Mouse (Mus musculus): Measurements from ENCODE around the gene Ntn1.

The Ntn1 gene

DNA sequence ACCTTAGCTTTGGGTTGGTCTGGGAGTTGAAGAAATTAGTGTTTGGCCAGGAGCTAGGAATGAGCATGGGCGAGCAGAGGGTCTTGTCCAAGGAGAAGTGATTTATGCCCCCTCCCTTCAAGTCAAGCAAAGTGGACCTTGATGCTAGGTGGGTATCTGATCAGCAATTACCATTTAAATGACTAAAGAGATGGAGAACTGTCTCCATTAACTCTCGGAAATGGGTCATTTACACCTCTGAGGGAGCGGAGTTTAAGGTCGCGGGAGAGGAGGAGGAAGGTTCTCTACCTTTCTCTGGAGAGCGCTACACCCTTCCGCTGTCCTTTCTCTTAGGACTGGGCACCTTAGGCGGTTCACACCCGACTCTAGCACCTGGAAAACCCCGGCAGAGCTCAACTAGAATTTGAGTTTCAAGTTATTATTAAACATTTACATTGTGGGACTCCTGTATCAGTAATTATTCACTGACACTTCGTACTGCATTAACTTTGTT is at the start of gene Ntn1:
Gene Ntn1, minus strand, starts transcription at position 97 of the 493 bp plus-strand sequence.
- DNase-seq (ENCODE audit: low spot score in 2 of 2): no peak

DNA sequence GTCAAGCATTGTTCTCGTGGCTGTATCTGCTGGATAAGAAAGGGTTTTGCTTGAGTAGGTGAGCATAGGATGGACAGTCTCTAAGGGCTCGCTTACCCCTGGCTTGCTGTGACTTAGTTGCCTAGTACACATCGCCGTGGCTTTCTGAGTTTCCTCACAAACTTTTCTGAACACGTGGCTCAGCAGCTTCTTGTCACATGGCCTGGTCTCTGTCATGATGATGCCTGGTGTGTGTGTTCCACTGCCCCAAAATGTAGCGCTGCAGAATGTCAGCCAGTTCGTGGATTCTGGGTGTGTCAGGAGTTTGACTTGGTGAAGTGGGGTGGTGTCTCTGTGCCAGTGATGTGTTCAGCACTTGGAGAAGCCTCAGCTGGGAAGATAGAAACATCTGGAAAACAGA is 47.7 kb upstream of the Ntn1 start:
- DNase-seq (ENCODE audit: low spot score in 2 of 2): no peak

- DNase-seq (ENCODE audit: low spot score in 2 of 2): no peak
Observed at GRCm38 (mm10) chr11:68447242-68447641, 46.6 kb upstream of the Ntn1 start.

DNA sequence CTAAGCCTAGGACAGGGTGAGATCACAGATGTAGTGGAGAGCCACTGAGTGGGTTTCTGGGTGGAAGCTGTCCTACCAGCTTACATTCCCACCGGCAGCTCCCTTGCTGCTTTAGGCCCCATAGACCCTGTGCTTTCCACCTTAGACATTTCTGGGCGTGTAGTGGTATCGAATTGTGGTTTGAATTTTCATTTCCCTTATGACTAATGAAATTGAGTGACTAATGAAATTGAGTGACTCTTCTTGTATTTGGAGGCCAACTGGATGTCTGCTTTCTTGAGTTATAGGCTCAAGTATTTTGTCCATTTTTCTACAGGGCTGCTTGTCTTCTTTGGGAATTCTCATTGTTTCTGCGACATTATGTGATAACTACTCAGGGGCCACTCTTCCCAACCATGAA is 45.9 kb upstream of the Ntn1 start:
- no peak for DNase-seq (ENCODE audit: low spot score in 2 of 2)

GRCm38 (mm10) chr11:68445901-68446300 is 45.3 kb upstream of the Ntn1 start:
- no peak for DNase-seq (ENCODE audit: low spot score in 2 of 2)

DNA sequence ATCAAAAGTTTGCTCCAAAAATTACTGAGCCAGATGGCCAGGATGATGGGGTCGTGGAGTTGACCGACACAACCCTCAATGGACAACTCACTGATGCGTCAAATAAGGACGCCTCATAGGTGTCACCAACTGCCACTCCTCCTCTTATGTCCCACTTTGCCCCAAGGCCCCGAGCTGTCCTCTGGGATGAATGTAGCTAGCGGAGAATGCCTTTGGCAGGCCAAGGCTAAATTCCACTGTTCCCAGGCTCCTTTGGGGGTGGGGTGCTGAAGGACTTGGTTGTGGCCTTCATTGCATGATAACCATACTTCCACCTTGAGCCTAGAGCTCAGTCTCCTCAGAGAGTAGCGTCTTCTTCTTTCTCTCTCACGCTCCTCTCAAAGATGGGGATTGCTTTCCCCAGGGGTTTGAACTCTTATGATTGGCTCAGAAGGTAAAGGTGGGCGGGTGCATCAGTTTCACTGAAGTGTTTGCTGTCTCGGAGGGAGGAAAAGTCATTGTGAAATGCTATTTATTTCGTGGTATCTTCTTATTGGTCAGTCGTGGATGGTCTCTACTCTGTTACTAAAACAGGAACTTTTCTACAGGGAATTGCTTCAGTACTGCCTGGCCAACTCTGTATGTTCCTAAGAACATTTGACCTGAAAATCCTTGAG is 42.5 kb upstream of the Ntn1 start:
- DNase-seq (ENCODE audit: low spot score in 2 of 2): no peak

- no peak for DNase-seq (ENCODE audit: low spot score in 2 of 2)
Observed at GRCm38 (mm10) chr11:68442346-68442745, 41.7 kb upstream of the Ntn1 start.

DNA sequence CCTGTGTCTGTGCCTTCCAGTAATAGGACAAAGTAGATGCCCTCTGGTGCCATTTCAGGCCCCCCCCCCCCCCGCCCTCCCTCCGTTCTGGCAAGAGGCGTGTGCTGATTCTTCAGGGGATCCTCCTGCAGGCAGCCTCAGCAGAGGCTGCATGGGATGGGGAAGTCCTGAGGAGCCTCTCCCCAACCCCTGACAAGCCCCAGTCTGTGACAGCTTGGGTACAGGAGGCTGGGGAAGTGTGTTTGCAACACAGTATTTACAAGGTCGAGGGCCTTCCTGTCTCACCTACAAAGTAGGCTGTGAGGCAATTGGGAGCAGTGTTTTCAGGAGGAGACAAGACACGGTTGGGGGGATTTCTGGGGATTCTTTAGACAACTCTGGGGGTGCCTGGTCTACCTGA is 40.3 kb upstream of the Ntn1 start:
- DNase-seq (ENCODE audit: low spot score in 2 of 2): no peak

DNA sequence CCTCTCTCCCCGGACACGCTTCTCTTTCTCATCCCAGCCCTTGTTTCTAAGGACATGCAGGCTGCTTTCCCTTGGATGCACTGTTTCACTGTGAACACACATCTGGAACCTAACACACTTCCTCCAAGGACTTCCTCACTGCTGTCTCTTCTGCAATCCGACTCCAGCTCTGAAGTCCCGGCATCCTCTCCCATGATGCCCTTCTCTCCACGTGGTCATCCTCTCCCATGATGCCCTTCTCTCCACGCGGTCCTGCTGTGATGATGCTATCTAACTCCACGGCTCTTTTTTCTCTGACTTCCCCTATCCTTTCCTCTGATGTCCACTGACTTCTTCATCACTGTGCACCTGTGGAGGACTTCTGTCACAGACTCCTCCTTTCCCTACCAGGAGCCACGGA is 39.5 kb upstream of the Ntn1 start:
- DNase-seq (ENCODE audit: low spot score in 2 of 2): no peak

GRCm38 (mm10) chr11:68436376-68436775 is 35.8 kb upstream of the Ntn1 start:
- no peak for DNase-seq (ENCODE audit: low spot score in 2 of 2)

DNA sequence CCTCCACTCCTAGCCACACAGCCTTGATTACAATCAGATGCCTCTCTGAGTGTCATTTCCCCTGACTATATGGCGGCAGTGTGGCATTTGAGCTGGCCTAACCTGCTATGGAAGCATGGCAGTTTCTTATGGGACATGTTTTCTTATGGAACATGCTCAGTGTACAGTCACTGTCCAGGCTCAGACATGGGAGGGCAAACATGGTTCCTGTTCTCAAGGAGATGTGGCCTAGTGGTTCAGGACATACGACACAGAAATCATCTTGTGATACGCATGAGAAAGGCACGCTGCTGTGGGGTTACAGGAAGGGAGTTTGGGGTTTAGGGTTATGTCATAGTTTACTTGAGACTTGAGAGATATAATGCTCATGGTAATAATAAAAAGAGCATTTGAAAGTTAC is 35.0 kb upstream of the Ntn1 start:
- no peak for DNase-seq (ENCODE audit: low spot score in 2 of 2)

GRCm38 (mm10) chr11:68434697-68435096 is 34.1 kb upstream of the Ntn1 start:
- no peak for DNase-seq (ENCODE audit: low spot score in 2 of 2)

DNA sequence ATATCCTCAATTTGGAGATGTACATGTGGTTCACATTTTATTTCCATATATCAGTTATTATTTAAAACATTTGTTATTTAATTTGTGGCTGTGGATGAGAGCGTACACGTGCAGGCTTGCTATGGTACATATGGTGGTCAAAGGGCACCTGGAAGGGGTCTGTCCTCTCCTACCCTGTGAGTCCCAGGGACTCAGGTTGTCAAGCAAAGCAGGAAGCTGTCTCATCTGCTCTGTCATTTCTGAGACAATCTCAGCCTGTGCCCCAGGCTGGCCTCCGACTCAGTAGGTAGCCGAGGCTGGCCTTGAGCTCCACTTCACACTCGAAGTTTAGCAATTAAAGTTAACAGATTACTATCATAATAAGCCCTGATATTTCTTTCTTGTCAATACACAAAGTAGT is 32.9 kb upstream of the Ntn1 start:
- DNase-seq (ENCODE audit: low spot score in 2 of 2): no peak

DNA sequence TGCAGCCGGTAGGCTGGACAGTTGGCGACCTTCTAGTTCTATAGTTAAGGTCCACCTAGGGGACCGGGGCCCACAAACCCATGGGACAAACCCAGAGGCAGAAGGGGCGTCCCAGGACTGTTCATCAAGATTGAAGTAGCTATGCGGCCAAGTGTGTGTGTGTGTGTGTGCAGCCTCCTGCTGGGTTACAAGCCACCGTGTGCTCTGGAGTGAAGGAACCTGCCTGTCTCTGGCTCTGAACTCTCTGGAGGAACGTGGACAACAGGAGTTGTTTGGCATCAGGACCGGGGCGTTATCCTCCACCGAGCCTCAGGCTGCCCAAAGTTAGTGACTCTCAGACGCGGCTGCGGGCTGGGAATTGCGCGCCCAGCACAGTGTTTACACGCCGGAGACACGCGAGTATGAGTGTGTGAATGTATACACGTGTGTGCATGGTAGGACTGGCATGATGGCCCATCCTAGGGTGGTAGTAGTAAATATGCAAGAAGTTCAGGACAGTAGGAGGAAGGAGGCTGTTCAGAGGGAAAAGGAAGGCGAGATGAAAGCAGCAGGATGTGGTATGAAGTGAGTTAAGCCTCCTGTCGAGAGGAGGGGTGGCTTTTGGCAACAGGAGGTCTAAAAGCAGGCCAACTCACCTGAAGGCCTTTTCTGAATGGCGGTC is 31.9 kb upstream of the Ntn1 start:
- no peak for DNase-seq (ENCODE audit: low spot score in 2 of 2)

- peak; percentile 64 to 69 for DNase-seq (ENCODE audit: low spot score in 2 of 2)
Observed at GRCm38 (mm10) chr11:68431699-68432360, 31.2 kb upstream of the Ntn1 start, which contains the start of gene Pik3r5. Gene Pik3r5, plus strand, starts transcription at chr11:68432121.

- no peak for DNase-seq (ENCODE audit: low spot score in 2 of 2)
Observed at GRCm38 (mm10) chr11:68430662-68431061, 30.0 kb upstream of the Ntn1 start.

GRCm38 (mm10) chr11:68427083-68427570 is 26.5 kb upstream of the Ntn1 start:
- DNase-seq (ENCODE audit: low spot score in 2 of 2): no peak

GRCm38 (mm10) chr11:68425492-68426315 is 25.1 kb upstream of the Ntn1 start:
- DNase-seq (ENCODE audit: low spot score in 2 of 2): no peak

DNA sequence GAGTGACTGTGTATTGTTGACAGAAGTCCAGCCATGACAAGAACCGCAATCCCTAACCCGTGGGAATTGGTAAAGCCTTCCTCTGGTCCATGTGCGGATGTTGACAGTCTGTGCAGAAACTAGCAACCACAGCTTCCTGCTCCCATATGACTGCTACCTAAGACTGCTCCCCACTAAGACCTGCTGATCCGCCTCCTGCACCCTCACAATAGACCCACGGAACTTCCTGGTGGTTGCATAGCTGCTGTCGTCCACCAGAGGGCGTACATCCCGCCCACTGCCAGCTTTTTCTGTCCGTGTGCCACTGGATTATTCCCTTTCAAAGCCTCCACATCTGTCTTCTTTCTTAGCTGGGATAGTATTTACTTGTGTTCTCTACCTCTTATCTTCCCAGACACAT is 17.2 kb upstream of the Ntn1 start:
- DNase-seq (ENCODE audit: low spot score in 2 of 2): peak in 1 of 2 experiments; percentile 37

GRCm38 (mm10) chr11:68417001-68417400 is 16.4 kb upstream of the Ntn1 start:
- DNase-seq (ENCODE audit: low spot score in 2 of 2): no peak

DNA sequence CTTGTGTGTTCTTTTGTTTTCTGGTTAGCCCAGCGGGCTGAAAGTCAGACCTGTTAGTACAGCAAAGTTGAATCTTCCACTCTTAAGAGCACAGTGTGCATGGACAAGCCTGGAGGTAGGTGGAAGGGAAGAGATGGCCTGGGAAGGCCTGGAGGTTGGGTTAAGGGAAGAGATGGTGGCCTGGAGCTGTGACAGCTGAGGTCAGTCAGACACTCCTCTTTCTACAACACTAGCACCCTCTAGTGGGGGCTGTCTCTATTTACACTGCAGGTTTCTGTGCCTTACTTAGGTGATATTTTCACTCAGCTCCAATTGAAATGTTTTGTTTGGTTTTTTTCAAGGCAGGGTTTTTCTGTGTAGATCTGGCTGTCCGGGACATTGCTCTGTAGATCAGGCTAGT is 7.5 kb upstream of the Ntn1 start:
- peak in 1 of 2 experiments; percentile 73 for DNase-seq (ENCODE audit: low spot score in 2 of 2)

Measured in heart, adult 9 months (tissue).